Mouse (Mus musculus): ENCODE data around the gene Oma1. TPM values are rescaled to one million over a fixed set of nuclear protein-coding genes. Genes with fewer than 3 reads are reported as not detected.

Gene Oma1
- polyA plus RNA-seq, 1 experiment, result 6.4 TPM

GRCm38 (mm10) chr4:103299342-103299741 lies 14.3 kb upstream of the Oma1 start:
- no peak overlapping the region for H3K4me3 ChIP-seq (ENCODE audit: extremely low read depth, insufficient read depth, insufficient read length)
- 71% methylated on average over 10 of the region's 10 CpGs for WGBS
- no peaks in the 10 kb centered on the region for H3K27me3 ChIP-seq (ENCODE audit: control insufficient read depth, insufficient read depth, low read length)
- no peak for TF ChIP-seq POLR2A (IDR thresholded peaks at IDR 0.05; ENCODE audit: low read depth, low read length)
- no peak for TF ChIP-seq CTCF (IDR thresholded peaks at IDR 0.05; ENCODE audit: extremely low read depth, insufficient read depth, insufficient read length, insufficient replicate concordance)
- DNase-seq (ENCODE audit: low read depth in 1 of 2, low spot score in 2 of 2), result no peak
- no peak overlapping the region for H3K27ac ChIP-seq (ENCODE audit: insufficient read depth, low read length)
- H3K4me1 ChIP-seq (ENCODE audit: control insufficient read depth, insufficient read depth, insufficient read length), result no peaks in the 10 kb centered on the region
- no peaks in the 10 kb centered on the region for H3K36me3 ChIP-seq (ENCODE audit: control insufficient read depth, insufficient read depth, low read length)

DNA sequence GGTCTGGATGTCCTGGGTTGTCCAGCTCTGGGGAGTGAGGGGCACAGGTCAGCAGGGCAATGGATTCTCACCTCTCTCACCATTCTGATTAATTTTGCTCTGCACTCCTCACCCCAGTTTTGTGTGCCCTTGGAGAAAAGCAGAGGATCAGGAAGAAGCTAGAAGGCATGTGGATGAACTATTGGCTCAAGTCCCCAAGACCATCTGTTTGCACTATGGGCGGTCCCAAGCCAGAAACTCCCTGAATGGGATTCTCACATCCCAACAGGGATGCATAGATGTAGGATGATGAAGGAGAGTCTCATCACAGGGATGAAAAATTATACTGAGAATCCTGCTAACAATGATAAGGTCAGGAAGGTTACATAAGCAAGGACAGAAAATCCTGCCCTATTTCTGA lies 9.8 kb upstream of the Oma1 start:
- H3K4me1 ChIP-seq (ENCODE audit: control insufficient read depth, insufficient read depth, insufficient read length), result no peaks in the 10 kb centered on the region
- H3K4me3 ChIP-seq (ENCODE audit: extremely low read depth, insufficient read depth, insufficient read length), result no peak overlapping the region
- WGBS, result 88% methylated on average over 1 of the region's 1 CpGs
- no peaks in the 10 kb centered on the region for H3K27me3 ChIP-seq (ENCODE audit: control insufficient read depth, insufficient read depth, low read length)
- DNase-seq (ENCODE audit: low read depth in 1 of 2, low spot score in 2 of 2), result no peak
- H3K27ac ChIP-seq (ENCODE audit: insufficient read depth, low read length), result no peak overlapping the region
- no peaks in the 10 kb centered on the region for H3K36me3 ChIP-seq (ENCODE audit: control insufficient read depth, insufficient read depth, low read length)
- TF ChIP-seq POLR2A (IDR thresholded peaks at IDR 0.05; ENCODE audit: low read depth, low read length), result no peak
- no peak for TF ChIP-seq CTCF (IDR thresholded peaks at IDR 0.05; ENCODE audit: extremely low read depth, insufficient read depth, insufficient read length, insufficient replicate concordance)

DNA sequence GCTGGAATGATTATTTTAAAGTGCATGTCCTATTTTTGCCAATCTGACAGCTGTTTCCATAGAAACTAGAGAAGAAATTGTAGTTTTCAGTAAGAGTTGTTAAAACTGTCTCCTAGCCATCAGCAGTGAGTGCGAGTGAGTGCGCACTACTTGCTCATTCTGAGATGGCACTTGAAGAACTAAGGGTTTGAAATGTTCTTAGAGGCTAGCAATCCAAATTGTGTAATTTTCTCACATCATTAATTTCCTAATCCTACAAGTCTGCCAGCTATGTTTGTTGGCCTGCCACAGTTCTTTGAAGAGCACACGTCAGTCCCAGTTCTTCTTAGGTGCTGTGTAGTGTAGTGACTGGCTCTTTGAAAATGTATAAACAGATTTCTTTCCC lies 906 bp downstream of the Oma1 start:
- WGBS, result 78% methylated on average over 3 of the region's 3 CpGs
- Histone ChIP-seq H3K27me3 (ENCODE audit: control insufficient read depth, insufficient read depth, low read length) (no peaks in the 10 kb centered on the region), H3K4me3 (ENCODE audit: extremely low read depth, insufficient read depth, insufficient read length) (no peak overlapping the region), H3K4me1 (ENCODE audit: control insufficient read depth, insufficient read depth, insufficient read length) (no peaks in the 10 kb centered on the region), H3K27ac (ENCODE audit: insufficient read depth, low read length) (no peak overlapping the region), H3K36me3 (ENCODE audit: control insufficient read depth, insufficient read depth, low read length) (peaks cover 2% of the 10 kb centered on the region; the same call in 1 of the 2 replicates)
- TF ChIP-seq CTCF (IDR thresholded peaks at IDR 0.05; ENCODE audit: extremely low read depth, insufficient read depth, insufficient read length, insufficient replicate concordance) (no peak), POLR2A (IDR thresholded peaks at IDR 0.05; ENCODE audit: low read depth, low read length) (no peak)
- no peak for DNase-seq (ENCODE audit: low read depth in 1 of 2, low spot score in 2 of 2)

GRCm38 (mm10) chr4:103315861-103316260 lies 2.2 kb downstream of the Oma1 start:
- TF ChIP-seq CTCF (IDR thresholded peaks at IDR 0.05; ENCODE audit: extremely low read depth, insufficient read depth, insufficient read length, insufficient replicate concordance) (no peak), POLR2A (IDR thresholded peaks at IDR 0.05; ENCODE audit: low read depth, low read length) (no peak)
- Histone ChIP-seq H3K4me3 (ENCODE audit: extremely low read depth, insufficient read depth, insufficient read length) (no peak overlapping the region), H3K36me3 (ENCODE audit: control insufficient read depth, insufficient read depth, low read length) (peaks cover 2% of the 10 kb centered on the region), H3K27me3 (ENCODE audit: control insufficient read depth, insufficient read depth, low read length) (no peaks in the 10 kb centered on the region), H3K4me1 (ENCODE audit: control insufficient read depth, insufficient read depth, insufficient read length) (no peaks in the 10 kb centered on the region), H3K27ac (ENCODE audit: insufficient read depth, low read length) (no peak overlapping the region)
- WGBS, result 94% methylated on average over 4 of the region's 4 CpGs
- DNase-seq (ENCODE audit: low read depth in 1 of 2, low spot score in 2 of 2), result no peak

DNA sequence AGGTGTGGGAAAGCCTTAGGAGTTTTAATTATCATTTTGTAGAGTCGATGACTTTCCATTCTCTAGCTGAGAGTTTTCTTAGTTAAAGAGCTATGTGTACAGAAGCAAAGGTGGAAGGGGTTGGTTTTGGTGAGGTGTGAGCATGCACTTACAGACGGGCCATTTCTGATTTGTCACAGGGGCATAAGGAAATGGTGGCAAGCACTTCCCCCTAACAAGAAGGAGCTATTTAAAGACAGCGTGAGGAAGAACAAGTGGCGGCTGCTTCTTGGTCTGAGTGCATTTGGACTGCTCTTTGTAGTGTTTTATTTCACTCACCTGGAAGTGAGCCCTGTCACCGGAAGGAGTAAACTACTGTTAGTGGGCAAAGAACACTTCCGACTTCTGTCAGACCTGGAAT lies 7.8 kb downstream of the Oma1 start:
- no peak for DNase-seq (ENCODE audit: low read depth in 1 of 2, low spot score in 2 of 2)
- H3K27ac ChIP-seq (ENCODE audit: insufficient read depth, low read length), result no peak overlapping the region
- WGBS, result 46% methylated on average over 6 of the region's 6 CpGs
- TF ChIP-seq POLR2A (IDR thresholded peaks at IDR 0.05; ENCODE audit: low read depth, low read length) (no peak), CTCF (IDR thresholded peaks at IDR 0.05; ENCODE audit: extremely low read depth, insufficient read depth, insufficient read length, insufficient replicate concordance) (no peak)
- H3K4me1 ChIP-seq (ENCODE audit: control insufficient read depth, insufficient read depth, insufficient read length), result no peaks in the 10 kb centered on the region
- no peak overlapping the region for H3K4me3 ChIP-seq (ENCODE audit: extremely low read depth, insufficient read depth, insufficient read length)
- H3K36me3 ChIP-seq (ENCODE audit: control insufficient read depth, insufficient read depth, low read length), result peaks cover 6% of the 10 kb centered on the region
- H3K27me3 ChIP-seq (ENCODE audit: control insufficient read depth, insufficient read depth, low read length), result no peaks in the 10 kb centered on the region

GRCm38 (mm10) chr4:103324688-103325451 lies 11.3 kb downstream of the Oma1 start:
- Histone ChIP-seq H3K4me3 (ENCODE audit: extremely low read depth, insufficient read depth, insufficient read length) (no peak overlapping the region), H3K36me3 (ENCODE audit: control insufficient read depth, insufficient read depth, low read length) (peaks cover 6% of the 10 kb centered on the region), H3K4me1 (ENCODE audit: control insufficient read depth, insufficient read depth, insufficient read length) (no peaks in the 10 kb centered on the region), H3K27me3 (ENCODE audit: control insufficient read depth, insufficient read depth, low read length) (no peaks in the 10 kb centered on the region), H3K27ac (ENCODE audit: insufficient read depth, low read length) (no peak overlapping the region)
- TF ChIP-seq POLR2A (IDR thresholded peaks at IDR 0.05; ENCODE audit: low read depth, low read length), result no peak
- no peak for TF ChIP-seq CTCF (IDR thresholded peaks at IDR 0.05; ENCODE audit: extremely low read depth, insufficient read depth, insufficient read length, insufficient replicate concordance)
- WGBS, result 93% methylated on average over 17 of the region's 17 CpGs
- no peak for DNase-seq (ENCODE audit: low read depth in 1 of 2, low spot score in 2 of 2)

- Histone ChIP-seq H3K4me1 (ENCODE audit: control insufficient read depth, insufficient read depth, insufficient read length) (no peaks in the 10 kb centered on the region), H3K4me3 (ENCODE audit: extremely low read depth, insufficient read depth, insufficient read length) (no peak overlapping the region), H3K36me3 (ENCODE audit: control insufficient read depth, insufficient read depth, low read length) (peaks cover 19% of the 10 kb centered on the region), H3K27me3 (ENCODE audit: control insufficient read depth, insufficient read depth, low read length) (no peaks in the 10 kb centered on the region), H3K27ac (ENCODE audit: insufficient read depth, low read length) (no peak overlapping the region)
- DNase-seq (ENCODE audit: low read depth in 1 of 2, low spot score in 2 of 2), result peak in 1 of 2 experiments; percentile 8
- 84% methylated on average over 3 of the region's 3 CpGs for WGBS
- TF ChIP-seq CTCF (IDR thresholded peaks at IDR 0.05; ENCODE audit: extremely low read depth, insufficient read depth, insufficient read length, insufficient replicate concordance) (peak; percentile 5; the same call in 1 of the 2 replicates), POLR2A (IDR thresholded peaks at IDR 0.05; ENCODE audit: low read depth, low read length) (no peak)
Observed at GRCm38 (mm10) chr4:103326994-103327393, 13.4 kb downstream of the Oma1 start.
